Mouse (Mus musculus) liver, postnatal 0 days (tissue): Measurements from ENCODE around the gene Pdzph1. TPM values are rescaled to one million over a fixed set of nuclear protein-coding genes. Genes with fewer than 3 reads are reported as not detected.

ENCODE experiments used
- ATAC-seq: fragments of 200-750 bp; cut with Nextera tagmentation; 2 replicates; pipeline ENCODE4 v1.8.0; 2017; ENCODE audit warnings: mild to moderate bottlenecking, moderate library complexity
- DNase-seq: peaks from one replicate; pipeline ENCODE4 v3.0.0-alpha.2; 2016
- H3K27ac ChIP-seq: fragments of 300-500 bp; sonication (generic); 2 replicates; pipeline ENCODE4 v1.5.1; 2014; ENCODE audit warnings: antibody characterized with exemption, moderate library complexity, mild to moderate bottlenecking, low read depth
- H3K27me3 ChIP-seq: fragments of 300-500 bp; sonication (generic); 2 replicates; pipeline ENCODE4 v1.6.1; 2014; ENCODE audit warnings: low read length, control low read depth, mixed read lengths; ENCODE audit not compliant: insufficient read depth
- H3K36me3 ChIP-seq: fragments of 300-500 bp; sonication (generic); replicated peaks from 2 replicates; pipeline ENCODE4 v1.6.1; 2014; ENCODE audit warnings: mild to moderate bottlenecking, control low read depth, low read length, moderate library complexity, mixed read lengths; ENCODE audit not compliant: insufficient read depth
- H3K4me1 ChIP-seq: fragments of 300-500 bp; sonication (generic); 2 replicates; pipeline ENCODE4 v1.6.1; 2014; ENCODE audit warnings: antibody characterized with exemption, mild to moderate bottlenecking, control low read depth; ENCODE audit not compliant: insufficient read depth
- H3K4me2 ChIP-seq: fragments of 300-500 bp; sonication (generic); 2 replicates; pipeline ENCODE4 v1.6.1; 2014; ENCODE audit warnings: low read depth, mild to moderate bottlenecking, low read length, moderate library complexity, mixed read lengths
- H3K4me3 ChIP-seq: fragments of 300-500 bp; sonication (generic); 2 replicates; pipeline ENCODE4 v1.5.1; 2014; ENCODE audit warnings: low read depth, low read length
- H3K9ac ChIP-seq: fragments of 300-500 bp; sonication (generic); replicated peaks from 2 replicates; pipeline ENCODE4 v1.6.1; 2014; ENCODE audit warnings: mild to moderate bottlenecking, moderate library complexity
- H3K9me3 ChIP-seq: fragments of 300-500 bp; sonication (generic); 2 replicates; pipeline ENCODE4 v1.6.1; 2016; ENCODE audit warnings: mild to moderate bottlenecking, control low read depth, low read length, mixed read lengths
- CTCF ChIP-seq: sonication (generic); IDR thresholded peaks from 2 replicates; pipeline ENCODE4 v1.5.1; 2016; ENCODE audit warnings: antibody characterized with exemption, low read depth
- EP300 ChIP-seq: IDR thresholded peaks from 2 replicates; pipeline ENCODE4 v1.6.1; 2016; ENCODE audit warnings: antibody characterized with exemption, low read depth, mild to moderate bottlenecking
- WGBS: fragments of 180-500 bp; shearing (Covaris S2); extraction: QIAGEN DNeasy Blood & Tissue Kit; methylation state at CpG from one replicate; pipeline ENCODE4 v1.1.7; 2014; ENCODE audit not compliant: insufficient replicate concordance; 5-methylcytosine and 5-hydroxymethylcytosine counted together
- polyA plus RNA-seq: library from polyadenylated mRNA; unstranded; fragments of >200 nt; fragmentation: Nextera tagmentation; extraction: Ambion mirVana; gene quantifications from 2 replicates; pipeline ENCODE4 v1.2.1, GENCODE M21; 2015

The Pdzph1 gene
- polyA plus RNA-seq, 1 experiment from 2014 or later: not detected

- no peak overlapping the region for H3K27ac ChIP-seq
- WGBS: 59% methylated on average over 7 of the region's 7 CpGs
- TF ChIP-seq EP300 (no peak), CTCF (no peak)
- H3K4me1 ChIP-seq: no peaks in the 10 kb centered on the region
- H3K36me3 ChIP-seq: no peaks in the 10 kb centered on the region
- no peak overlapping the region for H3K9ac ChIP-seq
- no peak overlapping the region for H3K4me2 ChIP-seq
- H3K9me3 ChIP-seq: no peaks in the 10 kb centered on the region
- DNase-seq (no peak), ATAC-seq (no peak)
- H3K4me3 ChIP-seq: no peak overlapping the region
- no peaks in the 10 kb centered on the region for H3K27me3 ChIP-seq
These were observed 79.6 kb downstream of the Pdzph1 start for GRCm38 (mm10) chr17:58911564-58911963.

GRCm38 (mm10) chr17:58909061-58909661, 82.0 kb downstream of the Pdzph1 start:
- Histone ChIP-seq H3K4me1 (no peaks in the 10 kb centered on the region), H3K27me3 (no peaks in the 10 kb centered on the region), H3K36me3 (no peaks in the 10 kb centered on the region), H3K27ac (no peak overlapping the region), H3K9me3 (no peaks in the 10 kb centered on the region), H3K4me3 (no peak overlapping the region), H3K4me2 (no peak overlapping the region), H3K9ac (no peak overlapping the region)
- TF ChIP-seq CTCF: peak; percentile 62
- no peak for TF ChIP-seq EP300
- 33% methylated on average over 8 of the region's 8 CpGs for WGBS
- DNase-seq (peak; percentile 49), ATAC-seq (no peak)

GRCm38 (mm10) chr17:58906001-58906400, 85.2 kb downstream of the Pdzph1 start:
- no peak for TF ChIP-seq EP300
- TF ChIP-seq CTCF: no peak
- Histone ChIP-seq H3K4me3 (no peak overlapping the region), H3K27me3 (no peaks in the 10 kb centered on the region), H3K9me3 (no peaks in the 10 kb centered on the region), H3K4me2 (no peak overlapping the region), H3K27ac (no peak overlapping the region), H3K9ac (no peak overlapping the region), H3K36me3 (no peaks in the 10 kb centered on the region), H3K4me1 (no peaks in the 10 kb centered on the region)
- WGBS: 66% methylated on average over 2 of the region's 2 CpGs
- DNase-seq: no peak
- ATAC-seq: no peak

GRCm38 (mm10) chr17:58891488-58892210, 99.5 kb downstream of the Pdzph1 start:
- no peaks in the 10 kb centered on the region for H3K9me3 ChIP-seq
- DNase-seq (peak; percentile 15), ATAC-seq (peak; percentile 64)
- 32% methylated on average over 4 of the region's 4 CpGs for WGBS
- no peak overlapping the region for H3K4me2 ChIP-seq
- H3K27me3 ChIP-seq: no peaks in the 10 kb centered on the region
- no peaks in the 10 kb centered on the region for H3K36me3 ChIP-seq
- no peak overlapping the region for H3K4me3 ChIP-seq
- H3K9ac ChIP-seq: no peak overlapping the region
- H3K4me1 ChIP-seq: no peaks in the 10 kb centered on the region
- no peak overlapping the region for H3K27ac ChIP-seq
- TF ChIP-seq CTCF (no peak), EP300 (no peak)

- DNase-seq (no peak), ATAC-seq (no peak)
- no peak overlapping the region for H3K9ac ChIP-seq
- H3K27ac ChIP-seq: no peak overlapping the region
- no peak overlapping the region for H3K4me3 ChIP-seq
- WGBS: 67% methylated on average over 4 of the region's 4 CpGs
- no peaks in the 10 kb centered on the region for H3K4me1 ChIP-seq
- H3K27me3 ChIP-seq: no peaks in the 10 kb centered on the region
- no peaks in the 10 kb centered on the region for H3K36me3 ChIP-seq
- TF ChIP-seq EP300: no peak
- no peak for TF ChIP-seq CTCF
- no peak overlapping the region for H3K4me2 ChIP-seq
- H3K9me3 ChIP-seq: no peaks in the 10 kb centered on the region
These were observed 101.1 kb downstream of the Pdzph1 start for GRCm38 (mm10) chr17:58889905-58890645.

- no peak for DNase-seq
- Histone ChIP-seq H3K36me3 (no peaks in the 10 kb centered on the region), H3K4me1 (no peaks in the 10 kb centered on the region), H3K4me3 (no peak overlapping the region), H3K27ac (no peak overlapping the region), H3K27me3 (no peaks in the 10 kb centered on the region), H3K4me2 (no peak overlapping the region), H3K9me3 (no peaks in the 10 kb centered on the region), H3K9ac (no peak overlapping the region)
- no peak for ATAC-seq
- WGBS: 64% methylated on average over 1 of the region's 1 CpGs
- TF ChIP-seq CTCF (no peak), EP300 (no peak)
These were observed 106.8 kb downstream of the Pdzph1 start for GRCm38 (mm10) chr17:58884393-58884792.
